Mouse (Mus musculus) layer of hippocampus, postnatal 10 days (tissue): Measurements from ENCODE around the gene Olfr470. TPM values are rescaled to one million over a fixed set of nuclear protein-coding genes. Genes with fewer than 3 reads are reported as not detected.
"Not testable (repeated sequence)": the region's sequence is repeated elsewhere in the genome, so short reads cannot be mapped to it uniquely, and the experiment has no call there.

ENCODE experiments used
- DNase-seq, 2 experiments: peaks; one replicate each; pipeline ENCODE4 v3.0.0; 2021; ENCODE audit warnings: low spot score in 2 of 2
- long read RNA-seq: library from polyadenylated mRNA; stranded (forward); transcript quantifications from one replicate; pipeline ENCODE4 v2.0.0, GENCODE M21; 2023
- total RNA-seq, 2 experiments: library from RNA; stranded (reverse); gene quantifications; 2 replicates each; pipeline ENCODE4 v1.2.3; 2021

Olfr470 gene
- not detected for total RNA-seq
- long read RNA-seq: 0 reads

DNA sequence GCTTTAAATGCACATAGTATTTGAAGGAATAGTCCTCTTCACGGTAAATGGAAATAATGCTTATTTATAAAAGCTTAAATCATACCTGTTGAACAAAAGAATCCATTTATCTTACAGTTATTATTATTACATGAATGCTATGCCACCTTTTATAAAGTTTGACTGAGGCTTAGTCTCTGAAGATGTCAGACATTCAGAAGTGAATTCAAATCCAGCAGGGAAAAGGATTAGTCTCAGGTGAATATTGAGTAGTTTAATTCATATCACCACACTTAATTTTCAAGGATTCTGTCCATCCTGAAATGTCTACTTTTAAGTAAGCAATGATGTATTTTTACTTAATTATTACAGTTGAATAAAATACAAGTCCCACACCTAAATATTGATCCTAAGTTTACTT lies at the start of gene Olfr470:
Olfr470 (minus strand) TSS at position 101 of the 400 bp plus-strand sequence.
- not testable (repeated sequence) for DNase-seq

DNA sequence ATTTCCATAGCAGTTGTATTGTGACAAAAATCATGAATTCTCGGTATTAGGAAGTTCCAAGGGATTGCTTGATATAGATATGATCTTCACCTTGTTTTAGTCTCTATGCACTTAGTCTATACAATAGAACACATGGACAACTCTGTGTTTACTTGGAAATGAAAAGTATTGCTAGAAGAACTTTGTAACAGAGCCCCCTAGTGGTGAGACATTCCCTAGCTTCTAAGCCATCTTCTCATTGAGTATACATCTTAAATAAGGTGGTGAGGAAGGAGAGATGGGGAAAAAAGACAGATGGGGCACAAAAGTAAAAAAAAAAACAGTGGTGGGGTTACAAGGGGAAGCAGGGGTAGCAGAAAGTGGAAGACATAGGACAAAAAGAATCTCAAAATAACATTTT lies 5.6 kb downstream of the Olfr470 start:
- no peak for DNase-seq

GRCm38 (mm10) chr7:107825441-107825840 lies 21.8 kb downstream of the Olfr470 start, which contains the start of gene Olfr469:
Gene Olfr469, minus strand, starts transcription at chr7:107825541.
- not testable (repeated sequence) for DNase-seq

- DNase-seq: not testable (repeated sequence)
These were observed 23.4 kb downstream of the Olfr470 start for GRCm38 (mm10) chr7:107823867-107824266.

GRCm38 (mm10) chr7:107819442-107819841 lies 27.8 kb downstream of the Olfr470 start:
- no peak for DNase-seq

DNA sequence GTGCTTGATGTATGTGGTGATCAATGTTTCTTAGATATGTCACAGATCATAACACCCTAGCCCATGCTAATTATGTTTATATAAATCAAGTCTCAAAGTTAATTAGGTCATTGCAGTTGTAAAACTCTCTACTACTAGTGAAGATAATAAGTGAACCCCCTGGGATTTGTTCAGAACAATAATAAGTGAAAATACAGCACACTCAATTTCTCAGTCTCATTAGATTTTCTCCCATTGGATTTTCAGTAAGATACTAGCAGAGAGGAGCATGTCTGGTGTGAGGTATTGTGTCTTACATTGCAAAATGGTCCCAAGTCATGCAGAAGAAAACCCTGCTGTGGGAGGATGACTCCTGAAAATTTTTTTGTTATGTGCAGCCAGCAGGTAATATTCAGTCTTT lies 35.3 kb downstream of the Olfr470 start, which contains the start of gene Olfr467:
Olfr467 (plus strand) TSS at position 301 of the 400 bp plus-strand sequence.
- DNase-seq: no peak

DNA sequence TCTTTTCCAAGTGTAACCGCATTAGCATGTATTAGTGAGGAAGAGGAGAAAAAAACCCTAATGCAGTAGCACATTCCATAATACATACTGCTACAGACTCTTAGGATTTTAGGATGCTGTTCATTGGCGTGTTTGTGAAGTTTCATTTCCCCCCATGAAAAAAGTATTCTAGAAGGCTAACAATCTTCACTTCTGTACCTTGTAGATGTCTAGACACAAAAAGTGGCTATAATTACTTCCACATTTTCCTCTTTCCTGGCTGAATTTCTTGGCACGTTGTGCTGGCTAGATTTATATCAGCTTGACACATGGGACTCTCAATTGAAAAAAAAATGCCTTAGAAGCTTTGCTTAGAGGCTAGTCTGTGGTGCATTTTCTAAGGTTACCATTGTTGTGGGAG lies 45.2 kb downstream of the Olfr470 start:
- no peak for DNase-seq

DNA sequence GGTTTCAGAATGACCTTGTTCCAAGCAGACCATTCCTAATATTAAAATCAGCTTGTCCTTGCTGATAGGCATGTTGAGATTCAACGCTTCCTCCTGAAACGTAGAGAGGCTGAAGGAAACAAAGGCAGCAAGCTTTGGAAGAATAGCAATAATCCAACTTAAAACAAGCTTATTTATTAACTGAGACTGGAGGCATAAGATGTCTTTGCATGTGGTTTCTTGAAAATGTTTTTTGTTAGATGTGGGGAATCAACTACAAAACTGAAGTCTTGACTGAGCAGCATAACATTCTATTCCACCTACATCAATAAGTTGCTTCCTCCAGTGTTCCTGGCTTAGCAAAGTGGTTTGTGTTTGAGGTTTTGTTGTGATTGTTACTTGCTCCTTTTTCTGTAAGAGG lies 46.2 kb downstream of the Olfr470 start, which contains the start of gene Ovch2:
Ovch2 (minus strand) TSS at position 101 of the 400 bp plus-strand sequence.
- DNase-seq: no peak

GRCm38 (mm10) chr7:107796500-107796899 lies 50.8 kb downstream of the Olfr470 start:
- DNase-seq: no peak

Other genes with a start within 250 kb of the Olfr470 start
- gene 5330417H12Rik, start 222.3 kb downstream of the Olfr470 start, total RNA-seq: not detected
- gene Cyb5r2, start 89.5 kb downstream of the Olfr470 start, total RNA-seq: under 1 TPM in 1 of 2 experiments, not detected in 1; 0.30 TPM
- not detected for gene Ovch2, start 46.3 kb downstream of the Olfr470 start, total RNA-seq
- not detected for gene Olfr467, start 35.2 kb downstream of the Olfr470 start, total RNA-seq
- gene Olfr469, start 21.9 kb downstream of the Olfr470 start, total RNA-seq: not detected
- not detected for gene Olfr472, start 50.4 kb upstream of the Olfr470 start, total RNA-seq
- not detected for gene Olfr473, start 83.0 kb upstream of the Olfr470 start, total RNA-seq
- gene Olfr474, start 107.2 kb upstream of the Olfr470 start, total RNA-seq: not detected
- not detected for gene Olfr476, start 117.3 kb upstream of the Olfr470 start, total RNA-seq
- gene Olfr477, start 139.2 kb upstream of the Olfr470 start, total RNA-seq: not detected
- not detected for gene Olfr478, start 186.5 kb upstream of the Olfr470 start, total RNA-seq
- gene Olfr479, start 203.2 kb upstream of the Olfr470 start, total RNA-seq: not detected
- not detected for gene Olfr480, start 219.9 kb upstream of the Olfr470 start, total RNA-seq
- gene Olfr481, start 232.4 kb upstream of the Olfr470 start, total RNA-seq: not detected